Mouse (Mus musculus): ENCODE measurements at regions not wholly inside any gene's neighbourhood (a gene's known extent, or its start where the extent isn't known, plus 50 kb on each side); places are given as distances from the start of the nearest gene placed in this dataset.

DNA sequence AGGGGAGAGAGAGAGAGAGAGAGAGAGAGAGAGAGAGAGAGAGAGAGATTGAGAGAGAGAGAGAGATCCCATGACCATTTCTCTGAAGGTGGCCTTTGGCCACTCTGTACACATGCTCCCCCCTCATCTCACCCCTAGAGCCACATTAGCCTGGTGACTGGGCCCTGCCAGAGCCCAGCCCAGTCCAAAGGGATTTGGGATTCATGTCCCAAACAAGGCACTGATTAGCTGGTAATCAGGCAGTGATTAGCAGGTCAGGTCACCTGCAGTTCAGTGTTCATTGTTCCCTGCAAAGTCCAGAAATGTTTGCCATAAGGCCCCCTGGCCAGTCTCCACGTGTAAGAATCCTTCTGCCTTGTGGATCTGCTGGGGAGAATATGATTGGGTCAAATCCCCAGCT lies 124.1 kb upstream of the Maf start:
- peak; percentile 75; the same call in 1 of the 2 replicates for ATAC-seq (replicated peaks; ENCODE audit: low FRiP score, low read depth)
- no peak overlapping the region; the same call in 1 of the 2 replicates for H3K27ac ChIP-seq
- no peaks in the 10 kb centered on the region for H3K9me3 ChIP-seq (replicated peaks; ENCODE audit: low read length)
- no peak overlapping the region for H3K9ac ChIP-seq (ENCODE audit: low read depth, low read length)
- no peaks in the 10 kb centered on the region for H3K36me3 ChIP-seq (ENCODE audit: insufficient read depth, low read length)
- peaks cover under 1% of the 10 kb centered on the region; the same call in 1 of the 2 replicates for H3K4me1 ChIP-seq (replicated peaks; ENCODE audit: insufficient read depth, low read length)
- no peak for TF ChIP-seq CTCF (IDR thresholded peaks at IDR 0.05; ENCODE audit: low read depth)
- no peak overlapping the region for H3K4me3 ChIP-seq (replicated peaks; ENCODE audit: low read depth, low read length)
- H3K27me3 ChIP-seq (ENCODE audit: insufficient read depth, low read length) = no peaks in the 10 kb centered on the region
- no peak for DNase-seq (ENCODE audit: low spot score)
- WGBS = 50% methylated on average over 1 of the region's 1 CpGs
- no peak overlapping the region for H3K4me2 ChIP-seq (ENCODE audit: low read length)

DNA sequence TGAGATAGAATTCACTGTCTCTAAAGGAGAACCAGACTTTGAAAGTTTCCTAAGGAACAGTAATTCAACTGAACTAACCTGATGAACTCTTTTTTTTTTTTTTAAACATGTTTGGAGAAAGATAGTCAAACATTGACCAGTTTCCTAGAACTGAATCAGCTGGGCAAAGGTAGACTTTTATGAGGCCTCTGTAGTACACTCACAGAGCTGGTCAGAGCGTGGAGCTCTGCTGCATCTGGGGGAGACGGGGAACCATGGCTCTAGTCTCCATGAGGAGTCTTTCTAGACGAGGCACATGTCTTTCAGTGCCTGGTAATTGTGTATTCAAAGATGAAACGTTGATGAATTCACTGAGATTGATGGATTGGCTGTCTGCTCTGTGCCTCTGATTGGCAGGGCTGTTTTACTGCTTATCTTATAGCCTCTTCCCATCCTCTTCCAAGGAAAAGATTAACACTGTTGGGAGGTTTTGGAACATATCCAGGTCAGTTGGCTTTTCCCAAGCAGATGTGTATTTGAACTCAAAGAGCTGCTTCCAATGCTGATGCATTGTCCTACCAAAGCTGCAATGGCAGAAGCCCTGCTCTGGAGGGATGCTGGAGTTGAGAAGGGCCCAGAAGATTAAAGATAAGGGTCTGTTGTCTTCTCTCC lies 122.5 kb upstream of the Maf start:
- peaks cover 10% of the 10 kb centered on the region; the same call in 1 of the 2 replicates for H3K4me1 ChIP-seq (replicated peaks; ENCODE audit: insufficient read depth, low read length)
- H3K4me2 ChIP-seq (ENCODE audit: low read length) = no peak overlapping the region
- H3K4me3 ChIP-seq (replicated peaks; ENCODE audit: low read depth, low read length) = no peak overlapping the region
- H3K9ac ChIP-seq (ENCODE audit: low read depth, low read length) = no peak overlapping the region
- DNase-seq (ENCODE audit: low spot score) = no peak
- H3K36me3 ChIP-seq (ENCODE audit: insufficient read depth, low read length) = no peaks in the 10 kb centered on the region
- no peaks in the 10 kb centered on the region for H3K27me3 ChIP-seq (ENCODE audit: insufficient read depth, low read length)
- WGBS = 49% methylated on average over 4 of the region's 4 CpGs
- peak; percentile 80 for ATAC-seq (replicated peaks; ENCODE audit: low FRiP score, low read depth)
- no peaks in the 10 kb centered on the region for H3K9me3 ChIP-seq (replicated peaks; ENCODE audit: low read length)
- no peak overlapping the region for H3K27ac ChIP-seq
- TF ChIP-seq CTCF (IDR thresholded peaks at IDR 0.05; ENCODE audit: low read depth) = no peak

DNA sequence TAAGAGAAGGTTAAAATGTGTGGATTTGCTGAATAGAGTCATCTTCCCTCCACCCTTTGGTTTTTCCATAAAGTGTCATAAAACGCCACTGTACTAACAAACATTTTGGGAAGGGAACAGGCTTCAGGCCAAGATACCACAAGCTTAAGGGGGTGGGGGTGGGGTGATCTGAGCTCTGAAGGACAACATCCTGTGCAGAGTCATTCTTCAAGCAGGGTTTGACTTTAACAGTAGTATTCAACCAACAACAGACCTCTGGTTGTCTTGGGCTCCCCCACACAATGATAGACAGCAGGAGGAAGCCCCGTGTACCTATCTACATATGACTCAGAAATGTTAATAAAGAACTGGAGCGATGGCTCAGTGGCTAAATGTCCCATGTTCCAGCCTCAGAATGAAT lies 118.9 kb upstream of the Maf start:
- Histone ChIP-seq H3K4me2 (ENCODE audit: low read length) (no peak overlapping the region), H3K4me1 (replicated peaks; ENCODE audit: insufficient read depth, low read length) (peaks cover 10% of the 10 kb centered on the region; the same call in 1 of the 2 replicates), H3K4me3 (replicated peaks; ENCODE audit: low read depth, low read length) (no peak overlapping the region), H3K9ac (ENCODE audit: low read depth, low read length) (no peak overlapping the region), H3K9me3 (replicated peaks; ENCODE audit: low read length) (no peaks in the 10 kb centered on the region), H3K27ac (peak overlapping the region; percentile 74), H3K36me3 (ENCODE audit: insufficient read depth, low read length) (no peaks in the 10 kb centered on the region), H3K27me3 (ENCODE audit: insufficient read depth, low read length) (no peaks in the 10 kb centered on the region)
- ATAC-seq (replicated peaks; ENCODE audit: low FRiP score, low read depth) = no peak
- DNase-seq (ENCODE audit: low spot score) = peak; percentile 82
- WGBS = 53% methylated on average over 3 of the region's 3 CpGs
- no peak for TF ChIP-seq CTCF (IDR thresholded peaks at IDR 0.05; ENCODE audit: low read depth)

DNA sequence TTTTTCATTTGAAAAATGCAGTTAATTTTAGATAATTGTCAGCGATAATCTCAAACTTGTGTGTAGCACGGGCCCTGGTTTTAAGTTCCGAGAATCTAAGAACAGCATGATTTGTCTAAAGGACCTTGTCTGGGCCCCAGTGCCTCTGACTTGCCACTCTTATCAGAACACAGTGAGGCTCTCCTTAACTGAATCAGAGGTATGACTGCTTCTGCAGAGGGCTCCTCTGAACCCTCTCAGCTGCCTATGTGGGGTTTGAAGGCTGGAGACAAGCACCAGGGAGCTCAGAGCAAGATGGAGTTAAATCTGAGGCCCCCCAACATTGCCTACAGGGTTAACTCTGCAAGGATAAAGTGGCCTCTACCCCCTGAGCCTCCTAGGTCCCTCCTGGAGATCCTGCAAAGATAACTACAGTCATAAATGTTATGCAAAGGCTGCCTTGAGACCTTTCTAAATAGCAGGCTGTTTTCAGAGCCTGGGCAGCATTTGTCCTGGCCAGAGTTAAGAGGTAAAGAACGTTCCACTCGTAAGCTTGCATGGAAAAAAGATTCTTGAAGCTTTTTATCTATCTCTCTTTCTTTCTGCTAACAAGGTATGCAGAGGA lies 118.4 kb upstream of the Maf start:
- Histone ChIP-seq H3K9ac (ENCODE audit: low read depth, low read length) (no peak overlapping the region), H3K4me3 (replicated peaks; ENCODE audit: low read depth, low read length) (no peak overlapping the region), H3K36me3 (ENCODE audit: insufficient read depth, low read length) (no peaks in the 10 kb centered on the region), H3K9me3 (replicated peaks; ENCODE audit: low read length) (no peaks in the 10 kb centered on the region), H3K4me1 (replicated peaks; ENCODE audit: insufficient read depth, low read length) (peaks cover 10% of the 10 kb centered on the region; the same call in 1 of the 2 replicates), H3K4me2 (ENCODE audit: low read length) (no peak overlapping the region), H3K27ac (peak overlapping the region; percentile 74), H3K27me3 (ENCODE audit: insufficient read depth, low read length) (no peaks in the 10 kb centered on the region)
- DNase-seq (ENCODE audit: low spot score) = no peak
- WGBS = 49% methylated on average over 5 of the region's 5 CpGs
- ATAC-seq (replicated peaks; ENCODE audit: low FRiP score, low read depth) = no peak
- TF ChIP-seq CTCF (IDR thresholded peaks at IDR 0.05; ENCODE audit: low read depth) = no peak

DNA sequence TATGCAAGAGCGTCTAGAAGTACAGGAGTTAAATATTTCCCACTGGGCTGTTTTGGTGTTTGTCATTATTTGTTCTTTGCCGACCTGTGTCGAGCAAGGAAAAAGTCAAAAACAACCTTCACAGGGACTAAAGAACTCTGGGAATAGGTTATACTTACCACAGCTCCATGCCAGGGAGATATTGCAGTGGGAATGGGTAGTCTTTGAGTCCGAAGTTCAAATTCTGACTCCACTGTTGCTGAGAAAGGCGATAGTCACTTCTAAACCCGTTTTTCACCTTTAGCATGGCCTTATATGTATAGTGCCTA lies 116.8 kb upstream of the Maf start:
- Histone ChIP-seq H3K9me3 (replicated peaks; ENCODE audit: low read length) (no peaks in the 10 kb centered on the region), H3K4me3 (replicated peaks; ENCODE audit: low read depth, low read length) (no peak overlapping the region), H3K4me2 (ENCODE audit: low read length) (no peak overlapping the region), H3K9ac (ENCODE audit: low read depth, low read length) (no peak overlapping the region), H3K27ac (no peak overlapping the region), H3K27me3 (ENCODE audit: insufficient read depth, low read length) (no peaks in the 10 kb centered on the region), H3K36me3 (ENCODE audit: insufficient read depth, low read length) (no peaks in the 10 kb centered on the region), H3K4me1 (replicated peaks; ENCODE audit: insufficient read depth, low read length) (peaks cover 10% of the 10 kb centered on the region; the same call in 1 of the 2 replicates)
- TF ChIP-seq CTCF (IDR thresholded peaks at IDR 0.05; ENCODE audit: low read depth) = no peak
- DNase-seq (ENCODE audit: low spot score) (no peak), ATAC-seq (replicated peaks; ENCODE audit: low FRiP score, low read depth) (no peak)
- 86% methylated on average over 6 of the region's 6 CpGs for WGBS

DNA sequence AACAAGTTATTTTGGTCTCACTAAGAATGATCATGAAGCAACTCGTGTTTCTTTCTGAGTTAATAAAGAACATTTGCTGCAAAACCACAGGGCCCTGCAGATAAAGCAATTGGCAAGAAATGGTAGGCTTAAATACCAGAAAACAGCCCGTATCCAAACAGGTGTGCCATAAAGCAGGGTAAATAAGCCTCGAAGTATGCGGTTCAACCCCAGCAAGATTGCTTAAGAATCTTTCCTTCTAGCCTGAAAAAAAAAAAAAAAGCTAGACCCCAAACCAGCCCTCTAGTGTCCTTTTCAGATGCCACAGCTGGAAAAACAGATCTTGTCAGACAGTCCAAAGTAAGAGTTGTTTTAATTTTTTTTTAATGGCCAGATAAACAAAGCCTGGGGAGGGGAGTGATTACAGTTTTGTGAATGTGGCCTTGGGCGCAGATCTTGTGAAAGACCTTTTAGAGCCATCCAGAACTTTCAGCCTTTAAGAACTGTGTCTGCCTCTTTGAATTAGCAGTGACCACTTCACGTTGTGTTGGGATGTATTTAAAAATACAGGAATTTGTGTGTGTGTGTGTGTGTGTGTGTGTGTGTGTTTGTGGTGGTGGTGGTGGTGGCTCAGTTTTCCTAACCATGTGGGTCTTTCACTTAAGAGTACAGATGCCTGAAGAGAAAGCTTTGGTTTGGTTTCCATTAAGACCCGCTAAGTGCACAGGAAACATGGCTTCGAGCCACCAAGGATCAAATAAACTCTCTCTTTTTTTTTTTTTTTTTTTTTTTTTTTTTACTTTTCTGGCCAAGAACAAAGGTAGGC lies 116.3 kb upstream of the Maf start:
- H3K9me3 ChIP-seq (replicated peaks; ENCODE audit: low read length) = no peaks in the 10 kb centered on the region
- no peaks in the 10 kb centered on the region for H3K36me3 ChIP-seq (ENCODE audit: insufficient read depth, low read length)
- peak; percentile 24; the same call in 1 of the 2 replicates for TF ChIP-seq CTCF (IDR thresholded peaks at IDR 0.05; ENCODE audit: low read depth)
- H3K27me3 ChIP-seq (ENCODE audit: insufficient read depth, low read length) = no peaks in the 10 kb centered on the region
- H3K4me2 ChIP-seq (ENCODE audit: low read length) = no peak overlapping the region
- no peak overlapping the region for H3K27ac ChIP-seq
- WGBS = 45% methylated on average over 8 of the region's 8 CpGs
- H3K4me3 ChIP-seq (replicated peaks; ENCODE audit: low read depth, low read length) = no peak overlapping the region
- H3K4me1 ChIP-seq (replicated peaks; ENCODE audit: insufficient read depth, low read length) = peaks cover 10% of the 10 kb centered on the region; the same call in 1 of the 2 replicates
- DNase-seq (ENCODE audit: low spot score) (peak; percentile 71), ATAC-seq (replicated peaks; ENCODE audit: low FRiP score, low read depth) (no peak)
- no peak overlapping the region for H3K9ac ChIP-seq (ENCODE audit: low read depth, low read length)
